Mouse (Mus musculus): ENCODE results near the gene Prss22. TPM values are rescaled to one million over a fixed set of nuclear protein-coding genes. Genes with fewer than 3 reads are reported as not detected.

The Prss22 gene
- polyA plus RNA-seq, 1 experiment from 2014 or later = 2.5 TPM

GRCm38 (mm10) chr17:24015727-24016126 is 17.8 kb upstream of the Prss22 start:
- Histone ChIP-seq H3K27me3 (no peaks in the 10 kb centered on the region), H3K4me3 (no peak overlapping the region), H3K4me2 (no peak overlapping the region), H3K4me1 (0 out of 2 replicates have a peak, but pooled peaks cover 3% of the 10 kb centered on the region), H3K9me3 (no peaks in the 10 kb centered on the region), H3K27ac (no peak overlapping the region), H3K36me3 (no peaks in the 10 kb centered on the region), H3K9ac (no peak overlapping the region)
- 31% methylated on average over 14 of the region's 14 CpGs for WGBS
- no peak for ATAC-seq (ENCODE audit: insufficient number of reproducible peaks, insufficient read depth, low FRiP score, low TSS enrichment, low read depth)

- H3K27me3 ChIP-seq = no peaks in the 10 kb centered on the region
- WGBS = 85% methylated on average over 5 of the region's 5 CpGs
- H3K4me2 ChIP-seq = no peak overlapping the region
- ATAC-seq (ENCODE audit: insufficient number of reproducible peaks, insufficient read depth, low FRiP score, low TSS enrichment, low read depth) = no peak
- no peaks in the 10 kb centered on the region for H3K9me3 ChIP-seq
- no peak overlapping the region for H3K27ac ChIP-seq
- H3K9ac ChIP-seq = no peak overlapping the region
- no peak overlapping the region for H3K4me3 ChIP-seq
- no peaks in the 10 kb centered on the region for H3K4me1 ChIP-seq
- no peaks in the 10 kb centered on the region for H3K36me3 ChIP-seq
These were observed 16.6 kb upstream of the Prss22 start for GRCm38 (mm10) chr17:24014433-24014965.

GRCm38 (mm10) chr17:24012921-24013320 is 15.0 kb upstream of the Prss22 start:
- Histone ChIP-seq H3K4me3 (no peak overlapping the region), H3K36me3 (no peaks in the 10 kb centered on the region), H3K9me3 (no peaks in the 10 kb centered on the region), H3K4me2 (no peak overlapping the region), H3K27ac (no peak overlapping the region), H3K27me3 (0 out of 2 replicates have a peak, but pooled peaks cover 2% of the 10 kb centered on the region), H3K4me1 (no peaks in the 10 kb centered on the region), H3K9ac (no peak overlapping the region)
- 91% methylated on average over 2 of the region's 2 CpGs for WGBS
- ATAC-seq (ENCODE audit: insufficient number of reproducible peaks, insufficient read depth, low FRiP score, low TSS enrichment, low read depth) = no peak

- Histone ChIP-seq H3K4me2 (no peak overlapping the region), H3K4me1 (no peaks in the 10 kb centered on the region), H3K27me3 (0 out of 2 replicates have a peak, but pooled peaks cover 2% of the 10 kb centered on the region), H3K9ac (no peak overlapping the region), H3K4me3 (no peak overlapping the region), H3K9me3 (no peaks in the 10 kb centered on the region), H3K36me3 (no peaks in the 10 kb centered on the region), H3K27ac (no peak overlapping the region)
- no peak for ATAC-seq (ENCODE audit: insufficient number of reproducible peaks, insufficient read depth, low FRiP score, low TSS enrichment, low read depth)
- WGBS = 57% methylated on average over 5 of the region's 5 CpGs
These were observed 11.7 kb upstream of the Prss22 start for GRCm38 (mm10) chr17:24009617-24010016.

GRCm38 (mm10) chr17:24008105-24008504 is 10.2 kb upstream of the Prss22 start:
- Histone ChIP-seq H3K27me3 (0 out of 2 replicates have a peak, but pooled peaks cover 2% of the 10 kb centered on the region), H3K4me1 (no peaks in the 10 kb centered on the region), H3K27ac (no peak overlapping the region), H3K4me3 (no peak overlapping the region), H3K36me3 (no peaks in the 10 kb centered on the region), H3K4me2 (no peak overlapping the region), H3K9ac (no peak overlapping the region), H3K9me3 (no peaks in the 10 kb centered on the region)
- ATAC-seq (ENCODE audit: insufficient number of reproducible peaks, insufficient read depth, low FRiP score, low TSS enrichment, low read depth) = no peak
- WGBS = 77% methylated on average over 4 of the region's 4 CpGs

GRCm38 (mm10) chr17:24007391-24007790 is 9.5 kb upstream of the Prss22 start:
- H3K4me2 ChIP-seq = no peak overlapping the region
- no peak for ATAC-seq (ENCODE audit: insufficient number of reproducible peaks, insufficient read depth, low FRiP score, low TSS enrichment, low read depth)
- WGBS = 72% methylated on average over 1 of the region's 1 CpGs

GRCm38 (mm10) chr17:24006930-24007329 is 9.0 kb upstream of the Prss22 start:
- 37% methylated on average over 2 of the region's 2 CpGs for WGBS
- Histone ChIP-seq H3K4me3 (no peak overlapping the region), H3K4me2 (no peak overlapping the region), H3K27me3 (0 out of 2 replicates have a peak, but pooled peaks cover 2% of the 10 kb centered on the region), H3K9me3 (no peaks in the 10 kb centered on the region), H3K36me3 (no peaks in the 10 kb centered on the region), H3K4me1 (no peaks in the 10 kb centered on the region), H3K9ac (no peak overlapping the region), H3K27ac (no peak overlapping the region)
- no peak for ATAC-seq (ENCODE audit: insufficient number of reproducible peaks, insufficient read depth, low FRiP score, low TSS enrichment, low read depth)

More at GRCm38 (mm10) chr17:24007391-24007790, 9.5 kb upstream of the Prss22 start:
- no peak overlapping the region for H3K27ac ChIP-seq
- no peak overlapping the region for H3K9ac ChIP-seq
- 0 out of 2 replicates have a peak, but pooled peaks cover 2% of the 10 kb centered on the region for H3K27me3 ChIP-seq
- no peaks in the 10 kb centered on the region for H3K4me1 ChIP-seq
- no peaks in the 10 kb centered on the region for H3K9me3 ChIP-seq
- no peak overlapping the region for H3K4me3 ChIP-seq
- H3K36me3 ChIP-seq = no peaks in the 10 kb centered on the region

GRCm38 (mm10) chr17:24005049-24005448 is 7.1 kb upstream of the Prss22 start:
- 98% methylated on average over 3 of the region's 3 CpGs for whole genome bisulfite sequencing
- Histone ChIP-seq H3K4me1 (no peaks in the 10 kb centered on the region), H3K27me3 (0 out of 2 replicates have a peak, but pooled peaks cover 2% of the 10 kb centered on the region), H3K4me2 (no peak overlapping the region), H3K9ac (no peak overlapping the region), H3K27ac (no peak overlapping the region), H3K4me3 (no peak overlapping the region), H3K9me3 (no peaks in the 10 kb centered on the region), H3K36me3 (no peaks in the 10 kb centered on the region)
- no peak for ATAC-seq (ENCODE audit: insufficient number of reproducible peaks, insufficient read depth, low FRiP score, low TSS enrichment, low read depth)

- no peak for ATAC-seq (ENCODE audit: insufficient number of reproducible peaks, insufficient read depth, low FRiP score, low TSS enrichment, low read depth)
- Histone ChIP-seq H3K9me3 (no peaks in the 10 kb centered on the region), H3K4me2 (no peak overlapping the region), H3K4me3 (no peak overlapping the region), H3K27ac (no peak overlapping the region), H3K4me1 (no peaks in the 10 kb centered on the region), H3K27me3 (0 out of 2 replicates have a peak, but pooled peaks cover 2% of the 10 kb centered on the region), H3K36me3 (no peaks in the 10 kb centered on the region), H3K9ac (no peak overlapping the region)
- 92% methylated on average over 14 of the region's 14 CpGs for WGBS
These were observed 6.3 kb upstream of the Prss22 start for GRCm38 (mm10) chr17:24004071-24004665.

- Histone ChIP-seq H3K36me3 (no peaks in the 10 kb centered on the region), H3K27me3 (no peaks in the 10 kb centered on the region), H3K9ac (no peak overlapping the region), H3K4me1 (no peaks in the 10 kb centered on the region), H3K4me3 (no peak overlapping the region), H3K9me3 (no peaks in the 10 kb centered on the region), H3K4me2 (no peak overlapping the region), H3K27ac (no peak overlapping the region)
- 76% methylated on average over 5 of the region's 5 CpGs for WGBS
- ATAC-seq (ENCODE audit: insufficient number of reproducible peaks, insufficient read depth, low FRiP score, low TSS enrichment, low read depth) = no peak
These were observed 2.5 kb upstream of the Prss22 start for GRCm38 (mm10) chr17:24000404-24000803.

GRCm38 (mm10) chr17:23998383-23998782 is 483 bp upstream of the Prss22 start:
- ATAC-seq (ENCODE audit: insufficient number of reproducible peaks, insufficient read depth, low FRiP score, low TSS enrichment, low read depth) = no peak
- H3K9ac ChIP-seq = no peak overlapping the region
- 0 out of 2 replicates have a peak, but pooled peaks cover 11% of the 10 kb centered on the region for H3K27me3 ChIP-seq
- peaks cover 3% of the 10 kb centered on the region for H3K4me1 ChIP-seq
- H3K4me3 ChIP-seq = no peak overlapping the region
- H3K36me3 ChIP-seq = no peaks in the 10 kb centered on the region
- no peaks in the 10 kb centered on the region for H3K9me3 ChIP-seq
- H3K27ac ChIP-seq = no peak overlapping the region
- 76% methylated on average over 6 of the region's 6 CpGs for WGBS
- H3K4me2 ChIP-seq = no peak overlapping the region

GRCm38 (mm10) chr17:23995421-23995820 is 2.5 kb downstream of the Prss22 start:
- Histone ChIP-seq H3K9me3 (no peaks in the 10 kb centered on the region), H3K27me3 (0 out of 2 replicates have a peak, but pooled peaks cover 11% of the 10 kb centered on the region), H3K4me1 (peaks cover 8% of the 10 kb centered on the region), H3K4me2 (no peak overlapping the region), H3K36me3 (no peaks in the 10 kb centered on the region), H3K27ac (no peak overlapping the region), H3K9ac (no peak overlapping the region), H3K4me3 (no peak overlapping the region)
- 21% methylated on average over 1 of the region's 1 CpGs for WGBS
- no peak for ATAC-seq (ENCODE audit: insufficient number of reproducible peaks, insufficient read depth, low FRiP score, low TSS enrichment, low read depth)

Data from embryonic facial prominence, embryonic 13.5 days (tissue).